Mouse (Mus musculus) forebrain, embryonic 12.5 days (tissue): ENCODE measurements at regions not wholly inside any gene's neighbourhood (a gene's known extent, or its start where the extent isn't known, plus 50 kb on each side); places are given as distances from the start of the nearest gene placed in this dataset.

Experiments
- ATAC-seq: fragments of 200-750 bp; cut with Nextera tagmentation; 2 replicates; pipeline ENCODE4 v1.8.0; 2017; ENCODE audit warnings: moderate TSS enrichment; ENCODE audit not compliant: low FRiP score
- H3K27ac ChIP-seq: fragments of 300-500 bp; sonication (generic); 2 replicates; pipeline ENCODE4 v1.5.1; 2016; ENCODE audit warnings: mild to moderate bottlenecking
- H3K27me3 ChIP-seq: fragments of 300-500 bp; sonication (generic); 2 replicates; pipeline ENCODE4 v1.6.1; 2016; ENCODE audit warnings: mild to moderate bottlenecking
- H3K36me3 ChIP-seq: fragments of 300-500 bp; sonication (generic); replicated peaks from 2 replicates; pipeline ENCODE4 v1.6.1; 2016; ENCODE audit warnings: mild to moderate bottlenecking
- H3K4me1 ChIP-seq: fragments of 300-500 bp; sonication (generic); 2 replicates; pipeline ENCODE4 v1.6.1; 2016
- H3K4me2 ChIP-seq: fragments of 300-500 bp; sonication (generic); 2 replicates; pipeline ENCODE4 v1.6.1; 2016; ENCODE audit warnings: mild to moderate bottlenecking, moderate library complexity
- H3K4me3 ChIP-seq: fragments of 300-500 bp; sonication (generic); replicated peaks from 2 replicates; pipeline ENCODE4 v1.5.1; 2016; ENCODE audit warnings: mild to moderate bottlenecking
- H3K9ac ChIP-seq: fragments of 300-500 bp; sonication (generic); 2 replicates; pipeline ENCODE4 v1.6.1; 2016; ENCODE audit warnings: mild to moderate bottlenecking
- H3K9me3 ChIP-seq: fragments of 300-500 bp; sonication (generic); 2 replicates; pipeline ENCODE4 v1.6.1; 2016
- WGBS: fragments of 180-500 bp; shearing (Covaris S2); methylation state at CpG from one replicate; pipeline ENCODE4 v1.1.7; 2016; 5-methylcytosine and 5-hydroxymethylcytosine counted together

GRCm38 (mm10) chr1:186497333-186497732, 208.5 kb downstream of the Tgfb2 start:
- Histone ChIP-seq H3K4me1 (no peaks in the 10 kb centered on the region), H3K27me3 (no peaks in the 10 kb centered on the region), H3K4me3 (no peak overlapping the region), H3K36me3 (no peaks in the 10 kb centered on the region), H3K4me2 (no peak overlapping the region), H3K9me3 (no peaks in the 10 kb centered on the region), H3K27ac (no peak overlapping the region), H3K9ac (no peak overlapping the region)
- 95% methylated on average over 2 of the region's 2 CpGs for WGBS
- no peak for ATAC-seq

GRCm38 (mm10) chr1:186494411-186494783, 211.4 kb downstream of the Tgfb2 start:
- no peak overlapping the region for H3K4me3 ChIP-seq
- H3K4me1 ChIP-seq = no peaks in the 10 kb centered on the region
- no peak overlapping the region for H3K4me2 ChIP-seq
- no peak for ATAC-seq
- WGBS = 93% methylated on average over 5 of the region's 5 CpGs
- no peaks in the 10 kb centered on the region for H3K36me3 ChIP-seq
- H3K27me3 ChIP-seq = no peaks in the 10 kb centered on the region
- no peak overlapping the region for H3K27ac ChIP-seq
- no peaks in the 10 kb centered on the region for H3K9me3 ChIP-seq
- no peak overlapping the region for H3K9ac ChIP-seq

- H3K4me1 ChIP-seq = no peaks in the 10 kb centered on the region
- ATAC-seq = no peak
- H3K4me2 ChIP-seq = no peak overlapping the region
- no peak overlapping the region for H3K9ac ChIP-seq
- H3K4me3 ChIP-seq = no peak overlapping the region
- H3K36me3 ChIP-seq = no peaks in the 10 kb centered on the region
- no peaks in the 10 kb centered on the region for H3K27me3 ChIP-seq
- no peak overlapping the region for H3K27ac ChIP-seq
- no peaks in the 10 kb centered on the region for H3K9me3 ChIP-seq
- 87% methylated on average over 14 of the region's 14 CpGs for WGBS
Measured at GRCm38 (mm10) chr1:186493664-186494410, 212.0 kb downstream of the Tgfb2 start.

- Histone ChIP-seq H3K36me3 (no peaks in the 10 kb centered on the region), H3K4me1 (no peaks in the 10 kb centered on the region), H3K9me3 (no peaks in the 10 kb centered on the region), H3K4me2 (no peak overlapping the region), H3K4me3 (no peak overlapping the region), H3K9ac (no peak overlapping the region), H3K27ac (no peak overlapping the region), H3K27me3 (no peaks in the 10 kb centered on the region)
- ATAC-seq = no peak
- 77% methylated on average over 8 of the region's 8 CpGs for WGBS
Measured at GRCm38 (mm10) chr1:186482177-186482576, 223.6 kb downstream of the Tgfb2 start.

- ATAC-seq = no peak
- H3K4me2 ChIP-seq = no peak overlapping the region
- no peaks in the 10 kb centered on the region for H3K36me3 ChIP-seq
Measured at GRCm38 (mm10) chr1:186480019-186480418, 225.8 kb downstream of the Tgfb2 start.

GRCm38 (mm10) chr1:186478428-186479238, 227.2 kb downstream of the Tgfb2 start:
- Histone ChIP-seq H3K4me2 (no peak overlapping the region), H3K9me3 (no peaks in the 10 kb centered on the region), H3K27me3 (no peaks in the 10 kb centered on the region), H3K9ac (no peak overlapping the region), H3K4me3 (no peak overlapping the region), H3K27ac (no peak overlapping the region), H3K4me1 (peaks cover 6% of the 10 kb centered on the region), H3K36me3 (no peaks in the 10 kb centered on the region)
- 82% methylated on average over 8 of the region's 8 CpGs for WGBS
- ATAC-seq = no peak

More at GRCm38 (mm10) chr1:186480019-186480418, 225.8 kb downstream of the Tgfb2 start:
- no peak overlapping the region for H3K27ac ChIP-seq
- WGBS = 79% methylated on average over 1 of the region's 1 CpGs
- H3K9ac ChIP-seq = no peak overlapping the region
- H3K27me3 ChIP-seq = no peaks in the 10 kb centered on the region
- no peak overlapping the region for H3K4me3 ChIP-seq
- H3K9me3 ChIP-seq = no peaks in the 10 kb centered on the region
- H3K4me1 ChIP-seq = no peaks in the 10 kb centered on the region

GRCm38 (mm10) chr1:186474844-186475243, 230.9 kb downstream of the Tgfb2 start:
- H3K9me3 ChIP-seq = no peaks in the 10 kb centered on the region
- WGBS = 18% methylated on average over 2 of the region's 2 CpGs

GRCm38 (mm10) chr1:186474385-186474784, 231.4 kb downstream of the Tgfb2 start:
- no peak for ATAC-seq
- no peaks in the 10 kb centered on the region for H3K27me3 ChIP-seq
- no peak overlapping the region for H3K9ac ChIP-seq
- no peaks in the 10 kb centered on the region for H3K9me3 ChIP-seq
- no peaks in the 10 kb centered on the region for H3K36me3 ChIP-seq
- H3K4me1 ChIP-seq = peaks cover 6% of the 10 kb centered on the region
- H3K4me2 ChIP-seq = no peak overlapping the region
- 29% methylated on average over 1 of the region's 1 CpGs for WGBS
- H3K4me3 ChIP-seq = no peak overlapping the region
- no peak overlapping the region for H3K27ac ChIP-seq

More at GRCm38 (mm10) chr1:186474844-186475243, 230.9 kb downstream of the Tgfb2 start:
- ATAC-seq = peak; percentile 75
- Histone ChIP-seq H3K27ac (no peak overlapping the region), H3K36me3 (no peaks in the 10 kb centered on the region), H3K4me1 (peaks cover 6% of the 10 kb centered on the region), H3K9ac (no peak overlapping the region), H3K4me3 (no peak overlapping the region), H3K4me2 (no peak overlapping the region), H3K27me3 (no peaks in the 10 kb centered on the region)

GRCm38 (mm10) chr1:186472955-186473354, 232.8 kb downstream of the Tgfb2 start:
- no peak overlapping the region for H3K4me3 ChIP-seq
- H3K27me3 ChIP-seq = no peaks in the 10 kb centered on the region
- 97% methylated on average over 10 of the region's 10 CpGs for WGBS

GRCm38 (mm10) chr1:186465526-186465925, 240.3 kb downstream of the Tgfb2 start:
- no peak overlapping the region for H3K27ac ChIP-seq
- no peaks in the 10 kb centered on the region for H3K36me3 ChIP-seq
- no peak overlapping the region for H3K9ac ChIP-seq
- no peaks in the 10 kb centered on the region for H3K4me1 ChIP-seq
- no peak overlapping the region for H3K4me3 ChIP-seq
- 95% methylated on average over 5 of the region's 5 CpGs for WGBS
- H3K4me2 ChIP-seq = no peak overlapping the region
- no peak for ATAC-seq
- no peaks in the 10 kb centered on the region for H3K27me3 ChIP-seq
- H3K9me3 ChIP-seq = no peaks in the 10 kb centered on the region

More at GRCm38 (mm10) chr1:186472955-186473354, 232.8 kb downstream of the Tgfb2 start:
- H3K9me3 ChIP-seq = no peaks in the 10 kb centered on the region
- H3K9ac ChIP-seq = no peak overlapping the region
- ATAC-seq = no peak
- H3K36me3 ChIP-seq = no peaks in the 10 kb centered on the region
- peaks cover 6% of the 10 kb centered on the region for H3K4me1 ChIP-seq
- H3K27ac ChIP-seq = no peak overlapping the region
- H3K4me2 ChIP-seq = no peak overlapping the region

GRCm38 (mm10) chr1:186460742-186461141, 245.0 kb downstream of the Tgfb2 start:
- no peaks in the 10 kb centered on the region for H3K27me3 ChIP-seq
- H3K4me1 ChIP-seq = no peaks in the 10 kb centered on the region
- no peak overlapping the region for H3K4me2 ChIP-seq
- H3K9ac ChIP-seq = no peak overlapping the region
- H3K9me3 ChIP-seq = no peaks in the 10 kb centered on the region
- H3K27ac ChIP-seq = no peak overlapping the region
- no peaks in the 10 kb centered on the region for H3K36me3 ChIP-seq
- H3K4me3 ChIP-seq = no peak overlapping the region
- no peak for ATAC-seq
- 86% methylated on average over 10 of the region's 10 CpGs for WGBS

- 35% methylated on average over 2 of the region's 2 CpGs for WGBS
- no peak overlapping the region for H3K9ac ChIP-seq
- H3K4me1 ChIP-seq = no peaks in the 10 kb centered on the region
- no peak overlapping the region for H3K27ac ChIP-seq
- ATAC-seq = no peak
- H3K4me2 ChIP-seq = no peak overlapping the region
- H3K27me3 ChIP-seq = no peaks in the 10 kb centered on the region
- no peaks in the 10 kb centered on the region for H3K9me3 ChIP-seq
- no peak overlapping the region for H3K4me3 ChIP-seq
- H3K36me3 ChIP-seq = no peaks in the 10 kb centered on the region
Measured at GRCm38 (mm10) chr1:186458099-186458637, 247.6 kb downstream of the Tgfb2 start.
